Mouse (Mus musculus): Measurements from ENCODE around the gene Ccdc86. TPM values are rescaled to one million over a fixed set of nuclear protein-coding genes. Genes with fewer than 3 reads are reported as not detected.
A peak's percentile ranks its signal among the peaks of the same experiment; 100 is the strongest.

Ccdc86 gene
- total and polyA plus RNA-seq, 2 experiments from 2014 or later = 6.8 to 16.6 TPM

- Histone ChIP-seq H3K36me3 (ENCODE audit: insufficient read depth) (no peaks in the 10 kb centered on the region), H3K4me3 (ENCODE audit: low read depth, low read length) (no peak overlapping the region), H3K9me3 (ENCODE audit: low read length) (no peaks in the 10 kb centered on the region), H3K4me1 (ENCODE audit: insufficient read depth) (no peaks in the 10 kb centered on the region), H3K9ac (no peak overlapping the region), H3K27me3 (ENCODE audit: insufficient read depth, low read length) (no peaks in the 10 kb centered on the region), H3K4me2 (ENCODE audit: low read depth) (no peak overlapping the region), H3K27ac (ENCODE audit: low read depth, low read length) (no peak overlapping the region)
- no peak for TF ChIP-seq CTCF (IDR thresholded peaks at IDR 0.05; ENCODE audit: low read depth)
- 31% methylated on average over 4 of the region's 4 CpGs for WGBS
- ATAC-seq = no peak
- DNase-seq = no peak
These were observed 22.4 kb downstream of the Ccdc86 start for GRCm38 (mm10) chr19:10926666-10927065.

GRCm38 (mm10) chr19:10926123-10926621 lies 22.9 kb downstream of the Ccdc86 start:
- WGBS = 20% methylated on average over 6 of the region's 6 CpGs
- no peaks in the 10 kb centered on the region for H3K27me3 ChIP-seq (ENCODE audit: insufficient read depth, low read length)
- no peak for TF ChIP-seq CTCF (IDR thresholded peaks at IDR 0.05; ENCODE audit: low read depth)
- H3K9me3 ChIP-seq (ENCODE audit: low read length) = no peaks in the 10 kb centered on the region
- H3K27ac ChIP-seq (ENCODE audit: low read depth, low read length) = no peak overlapping the region
- no peak overlapping the region for H3K4me3 ChIP-seq (ENCODE audit: low read depth, low read length)
- no peak overlapping the region for H3K4me2 ChIP-seq (ENCODE audit: low read depth)
- H3K4me1 ChIP-seq (ENCODE audit: insufficient read depth) = no peaks in the 10 kb centered on the region
- ATAC-seq = no peak
- DNase-seq = no peak
- H3K9ac ChIP-seq = no peak overlapping the region
- no peaks in the 10 kb centered on the region for H3K36me3 ChIP-seq (ENCODE audit: insufficient read depth)

GRCm38 (mm10) chr19:10924220-10924619 lies 24.8 kb downstream of the Ccdc86 start:
- no peak overlapping the region for H3K4me2 ChIP-seq (ENCODE audit: low read depth)
- 67% methylated on average over 4 of the region's 4 CpGs for WGBS
- no peak overlapping the region for H3K4me3 ChIP-seq (ENCODE audit: low read depth, low read length)
- no peak overlapping the region for H3K27ac ChIP-seq (ENCODE audit: low read depth, low read length)
- no peaks in the 10 kb centered on the region for H3K36me3 ChIP-seq (ENCODE audit: insufficient read depth)
- no peak for TF ChIP-seq CTCF (IDR thresholded peaks at IDR 0.05; ENCODE audit: low read depth)
- DNase-seq (no peak), ATAC-seq (no peak)
- H3K9me3 ChIP-seq (ENCODE audit: low read length) = no peaks in the 10 kb centered on the region
- H3K27me3 ChIP-seq (ENCODE audit: insufficient read depth, low read length) = no peaks in the 10 kb centered on the region
- H3K4me1 ChIP-seq (ENCODE audit: insufficient read depth) = no peaks in the 10 kb centered on the region
- no peak overlapping the region for H3K9ac ChIP-seq

- ATAC-seq (no peak), DNase-seq (no peak)
- no peaks in the 10 kb centered on the region for H3K4me1 ChIP-seq (ENCODE audit: insufficient read depth)
- no peak overlapping the region for H3K4me2 ChIP-seq (ENCODE audit: low read depth)
- H3K9me3 ChIP-seq (ENCODE audit: low read length) = no peaks in the 10 kb centered on the region
- no peaks in the 10 kb centered on the region for H3K27me3 ChIP-seq (ENCODE audit: insufficient read depth, low read length)
- H3K4me3 ChIP-seq (ENCODE audit: low read depth, low read length) = no peak overlapping the region
- TF ChIP-seq CTCF (IDR thresholded peaks at IDR 0.05; ENCODE audit: low read depth) = no peak
- 77% methylated on average over 3 of the region's 3 CpGs for WGBS
- H3K9ac ChIP-seq = no peak overlapping the region
- no peaks in the 10 kb centered on the region for H3K36me3 ChIP-seq (ENCODE audit: insufficient read depth)
- no peak overlapping the region for H3K27ac ChIP-seq (ENCODE audit: low read depth, low read length)
These were observed 28.0 kb downstream of the Ccdc86 start for GRCm38 (mm10) chr19:10921058-10921457.

- TF ChIP-seq CTCF (IDR thresholded peaks at IDR 0.05; ENCODE audit: low read depth) = no peak
- H3K27me3 ChIP-seq (ENCODE audit: insufficient read depth, low read length) = no peaks in the 10 kb centered on the region
- WGBS = 86% methylated on average over 2 of the region's 2 CpGs
These were observed 28.5 kb downstream of the Ccdc86 start, which contains the start of gene Zp1 for GRCm38 (mm10) chr19:10920532-10920931. Zp1 (minus strand) TSS chr19:10920632.

GRCm38 (mm10) chr19:10918321-10918991 lies 30.6 kb downstream of the Ccdc86 start:
- TF ChIP-seq CTCF (IDR thresholded peaks at IDR 0.05; ENCODE audit: low read depth) = no peak
- ATAC-seq = peak; percentile 81
- WGBS = 82% methylated on average over 10 of the region's 10 CpGs
- no peak overlapping the region for H3K27ac ChIP-seq (ENCODE audit: low read depth, low read length)
- no peaks in the 10 kb centered on the region for H3K4me1 ChIP-seq (ENCODE audit: insufficient read depth)
- H3K4me2 ChIP-seq (ENCODE audit: low read depth) = no peak overlapping the region
- H3K9me3 ChIP-seq (ENCODE audit: low read length) = no peaks in the 10 kb centered on the region
- H3K27me3 ChIP-seq (ENCODE audit: insufficient read depth, low read length) = no peaks in the 10 kb centered on the region
- H3K9ac ChIP-seq = no peak overlapping the region
- H3K4me3 ChIP-seq (ENCODE audit: low read depth, low read length) = no peak overlapping the region
- peak; percentile 32 for DNase-seq
- no peaks in the 10 kb centered on the region for H3K36me3 ChIP-seq (ENCODE audit: insufficient read depth)

More at GRCm38 (mm10) chr19:10920532-10920931, 28.5 kb downstream of the Ccdc86 start, which contains the start of gene Zp1:
- no peak within 1 kb of the TSS for H3K4me3 ChIP-seq (ENCODE audit: low read depth, low read length)
- ATAC-seq (no peak), DNase-seq (no peak)
- H3K4me2 ChIP-seq (ENCODE audit: low read depth) = no peak within 1 kb of the TSS
- no peaks in the 10 kb centered on the region for H3K36me3 ChIP-seq (ENCODE audit: insufficient read depth)
- H3K27ac ChIP-seq (ENCODE audit: low read depth, low read length) = no peak within 1 kb of the TSS
- no peaks in the 10 kb centered on the region for H3K4me1 ChIP-seq (ENCODE audit: insufficient read depth)
- H3K9ac ChIP-seq = no peak within 1 kb of the TSS
- no peaks in the 10 kb centered on the region for H3K9me3 ChIP-seq (ENCODE audit: low read length)

GRCm38 (mm10) chr19:10916506-10916905 lies 32.6 kb downstream of the Ccdc86 start:
- H3K4me2 ChIP-seq (ENCODE audit: low read depth) = no peak overlapping the region
- H3K36me3 ChIP-seq (ENCODE audit: insufficient read depth) = no peaks in the 10 kb centered on the region
- H3K4me3 ChIP-seq (ENCODE audit: low read depth, low read length) = no peak overlapping the region
- H3K27ac ChIP-seq (ENCODE audit: low read depth, low read length) = no peak overlapping the region
- H3K9ac ChIP-seq = no peak overlapping the region
- ATAC-seq (no peak), DNase-seq (no peak)
- H3K9me3 ChIP-seq (ENCODE audit: low read length) = no peaks in the 10 kb centered on the region
- 71% methylated on average over 5 of the region's 5 CpGs for WGBS
- H3K27me3 ChIP-seq (ENCODE audit: insufficient read depth, low read length) = no peaks in the 10 kb centered on the region
- H3K4me1 ChIP-seq (ENCODE audit: insufficient read depth) = no peaks in the 10 kb centered on the region
- TF ChIP-seq CTCF (IDR thresholded peaks at IDR 0.05; ENCODE audit: low read depth) = no peak

Data from forebrain, postnatal 0 days (tissue).